Mouse (Mus musculus) intestine, embryonic 14.5 days (tissue): Measurements from ENCODE around the gene Axl. TPM values are rescaled to one million over a fixed set of nuclear protein-coding genes. Genes with fewer than 3 reads are reported as not detected.

Experiments
- ATAC-seq: fragments of 200-750 bp; cut with Nextera tagmentation; replicated peaks from 2 replicates; pipeline ENCODE4 v1.8.0; 2017; ENCODE audit warnings: low read depth, moderate number of reproducible peaks, moderate TSS enrichment, moderate library complexity; ENCODE audit not compliant: low FRiP score, low TSS enrichment
- DNase-seq: peaks from one replicate; pipeline ENCODE4 v3.0.0-alpha.2; 2018; ENCODE audit warnings: low spot score
- H3K27ac ChIP-seq: fragments of 300-500 bp; sonication (generic); 2 replicates; pipeline ENCODE4 v1.5.1; 2014; ENCODE audit warnings: low read depth, mild to moderate bottlenecking, control low read depth
- H3K27me3 ChIP-seq: fragments of 300-500 bp; sonication (generic); replicated peaks from 2 replicates; pipeline ENCODE4 v1.6.1; 2014; ENCODE audit warnings: low read length, control low read depth; ENCODE audit not compliant: control insufficient read depth, insufficient read depth
- H3K36me3 ChIP-seq: fragments of 300-500 bp; sonication (generic); 2 replicates; pipeline ENCODE4 v1.6.1; 2014; ENCODE audit warnings: low read length, control low read depth; ENCODE audit not compliant: control insufficient read depth, insufficient read depth
- H3K4me1 ChIP-seq: fragments of 300-500 bp; sonication (generic); replicated peaks from 2 replicates; pipeline ENCODE4 v1.6.1; 2014; ENCODE audit warnings: low read length, control low read depth, mixed read lengths; ENCODE audit not compliant: control insufficient read depth, insufficient read depth
- H3K4me2 ChIP-seq: fragments of 300-500 bp; sonication (generic); 2 replicates; pipeline ENCODE4 v1.6.1; 2014; ENCODE audit warnings: low read length
- H3K4me3 ChIP-seq: fragments of 300-500 bp; sonication (generic); 2 replicates; pipeline ENCODE4 v1.5.1; 2014; ENCODE audit warnings: low read depth, low read length, control low read depth, mixed read lengths
- H3K9ac ChIP-seq: fragments of 300-500 bp; sonication (generic); 2 replicates; pipeline ENCODE4 v1.6.1; 2014; ENCODE audit warnings: mild to moderate bottlenecking, low read length
- H3K9me3 ChIP-seq: fragments of 300-500 bp; sonication (generic); 2 replicates; pipeline ENCODE4 v1.6.1; 2016; ENCODE audit warnings: low read length, control low read depth; ENCODE audit not compliant: control insufficient read depth
- WGBS: fragments of 180-500 bp; shearing (Covaris S2); extraction: QIAGEN DNeasy Blood & Tissue Kit; methylation state at CpG from one replicate; pipeline ENCODE4 v1.1.7; 2014; 5-methylcytosine and 5-hydroxymethylcytosine counted together
- polyA plus RNA-seq: library from polyadenylated mRNA; unstranded; fragments of >200 nt; fragmentation: Nextera tagmentation; extraction: Ambion mirVana; gene quantifications from 2 replicates; pipeline ENCODE4 v1.2.1, GENCODE M21; 2014

Gene Axl
- polyA plus RNA-seq, 1 experiment from 2014 or later = 71.1 TPM

GRCm38 (mm10) chr7:25754738-25755467 is 33.6 kb downstream of the Axl start, which contains the start of gene Hnrnpul1:
Hnrnpul1 (minus strand) TSS chr7:25754757.
- peaks cover 18% of the 10 kb centered on the region for H3K4me1 ChIP-seq
- WGBS = under 1% methylated on average over 55 of the region's 55 CpGs
- no peaks in the 10 kb centered on the region for H3K27me3 ChIP-seq
- peak within 1 kb of the TSS; percentile 99 for H3K4me2 ChIP-seq
- H3K4me3 ChIP-seq = peak within 1 kb of the TSS; percentile 97
- H3K9ac ChIP-seq = peak within 1 kb of the TSS; percentile 98
- no peaks in the 10 kb centered on the region for H3K9me3 ChIP-seq
- ATAC-seq = peak; percentile 93
- peak; percentile 100 for DNase-seq
- H3K27ac ChIP-seq = peak within 1 kb of the TSS; percentile 96
- peaks cover 38% of the 10 kb centered on the region for H3K36me3 ChIP-seq

DNA sequence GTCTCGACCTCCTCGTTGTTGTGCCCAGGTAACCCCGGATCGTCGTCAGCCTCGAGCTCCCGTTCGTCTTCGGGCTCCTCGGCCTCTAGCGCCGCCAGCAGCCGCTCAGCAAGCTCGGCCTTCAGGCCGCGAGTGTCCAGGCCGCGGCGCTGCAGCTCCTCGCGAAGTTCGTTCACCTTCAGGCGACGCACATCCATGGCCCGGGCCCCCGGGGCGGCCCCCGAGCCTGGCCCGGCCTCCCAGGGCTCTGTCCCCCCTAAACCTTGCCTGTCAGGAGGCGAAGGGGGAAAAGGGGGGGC is 34.1 kb downstream of the Axl start:
- Histone ChIP-seq H3K4me3 (peak overlapping the region; percentile 97), H3K36me3 (peaks cover 41% of the 10 kb centered on the region), H3K4me1 (peaks cover 18% of the 10 kb centered on the region), H3K27ac (peak overlapping the region; percentile 96), H3K9me3 (no peaks in the 10 kb centered on the region), H3K9ac (peak overlapping the region; percentile 98), H3K27me3 (no peaks in the 10 kb centered on the region), H3K4me2 (peak overlapping the region; percentile 99; the same call in 1 of the 2 replicates)
- under 1% methylated on average over 30 of the region's 30 CpGs for WGBS
- DNase-seq = no peak
- no peak for ATAC-seq

DNA sequence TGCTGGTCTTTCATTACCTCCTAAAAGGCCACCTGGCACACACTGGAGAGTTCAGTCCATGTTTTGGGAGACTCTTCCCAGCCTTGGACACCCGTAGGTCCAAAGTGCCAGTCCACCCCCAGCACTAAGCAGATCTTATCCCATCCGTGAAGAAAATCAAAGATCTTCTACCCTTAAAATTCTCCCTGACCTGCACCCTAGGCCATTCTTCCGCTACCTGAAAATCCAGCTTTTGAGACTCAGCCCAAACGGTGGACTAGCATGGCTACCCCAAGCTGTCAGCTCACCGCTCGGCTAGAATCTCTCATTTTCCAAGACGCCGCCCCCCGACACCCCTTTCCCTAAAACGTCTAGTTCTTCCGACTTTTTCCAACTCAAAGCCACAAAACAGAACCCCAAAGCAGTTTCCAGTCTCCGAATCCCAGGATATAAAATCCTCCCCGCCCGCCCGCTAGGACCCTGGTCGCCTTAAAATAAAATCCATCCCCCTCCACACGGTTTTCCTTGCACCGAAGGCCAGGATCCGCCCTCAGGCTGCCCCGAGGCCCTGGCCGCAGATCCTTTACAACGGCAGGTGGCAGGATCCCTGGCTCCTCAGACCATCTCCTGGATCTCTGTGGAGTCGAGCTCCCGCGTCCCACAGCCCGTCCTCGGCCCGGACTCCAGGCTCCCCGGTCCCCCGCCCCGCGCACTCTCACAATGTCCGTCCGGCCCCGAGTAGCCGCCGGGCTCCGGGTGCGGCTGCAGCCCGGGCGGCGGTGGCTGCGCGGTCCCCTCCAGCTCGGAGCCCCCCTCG is 34.7 kb downstream of the Axl start:
- ATAC-seq = peak; percentile 21
- Histone ChIP-seq H3K4me3 (peak overlapping the region; percentile 97), H3K9me3 (no peaks in the 10 kb centered on the region), H3K36me3 (peaks cover 46% of the 10 kb centered on the region), H3K27me3 (no peaks in the 10 kb centered on the region), H3K4me1 (peaks cover 18% of the 10 kb centered on the region), H3K9ac (peak overlapping the region; percentile 98), H3K4me2 (peak overlapping the region; percentile 99), H3K27ac (peak overlapping the region; percentile 96)
- DNase-seq = no peak
- WGBS = under 1% methylated on average over 46 of the region's 46 CpGs

- Histone ChIP-seq H3K9me3 (no peaks in the 10 kb centered on the region), H3K4me3 (peak overlapping the region; percentile 97), H3K9ac (peak overlapping the region; percentile 98), H3K36me3 (peaks cover 46% of the 10 kb centered on the region), H3K4me2 (peak overlapping the region; percentile 99), H3K4me1 (peaks cover 18% of the 10 kb centered on the region), H3K27me3 (no peaks in the 10 kb centered on the region), H3K27ac (no peak overlapping the region)
- no peak for DNase-seq
- no peak for ATAC-seq
Observed at GRCm38 (mm10) chr7:25753076-25753475, 35.4 kb downstream of the Axl start.

- no peak overlapping the region for H3K27ac ChIP-seq
- no peak overlapping the region for H3K4me3 ChIP-seq
- ATAC-seq (no peak), DNase-seq (no peak)
- no peak overlapping the region for H3K4me2 ChIP-seq
- no peaks in the 10 kb centered on the region for H3K9me3 ChIP-seq
- no peak overlapping the region for H3K9ac ChIP-seq
- WGBS = 73% methylated on average over 3 of the region's 3 CpGs
- peaks cover 98% of the 10 kb centered on the region for H3K36me3 ChIP-seq
- 0 out of 2 replicates have a peak, but pooled peaks cover 2% of the 10 kb centered on the region for H3K4me1 ChIP-seq
- H3K27me3 ChIP-seq = no peaks in the 10 kb centered on the region
Observed at GRCm38 (mm10) chr7:25746844-25747243, 41.7 kb downstream of the Axl start.

DNA sequence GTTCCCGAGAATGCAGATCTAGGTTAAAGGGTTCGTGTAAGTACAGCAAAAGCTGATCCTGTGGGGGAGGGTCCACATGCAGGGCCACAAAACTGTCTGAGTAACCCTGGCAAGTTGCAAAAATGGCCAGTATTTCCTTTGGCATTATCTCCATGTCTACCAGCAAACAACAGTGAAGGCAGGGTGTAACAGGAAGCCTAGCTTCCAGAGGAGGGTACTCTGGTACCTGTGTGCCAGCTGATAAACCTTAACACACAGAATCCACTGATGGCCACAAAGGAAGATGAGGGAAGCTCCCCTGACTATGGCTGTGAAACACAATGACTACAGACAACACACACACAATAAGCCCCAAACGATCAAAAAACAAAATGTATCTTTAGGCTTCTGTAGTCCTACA is 50.2 kb downstream of the Axl start:
- DNase-seq (no peak), ATAC-seq (no peak)
- Histone ChIP-seq H3K4me2 (no peak overlapping the region), H3K9ac (no peak overlapping the region), H3K9me3 (no peaks in the 10 kb centered on the region), H3K27me3 (no peaks in the 10 kb centered on the region), H3K4me1 (no peaks in the 10 kb centered on the region), H3K36me3 (peaks cover 100% of the 10 kb centered on the region), H3K27ac (no peak overlapping the region), H3K4me3 (no peak overlapping the region)
- 83% methylated on average over 3 of the region's 3 CpGs for WGBS

DNA sequence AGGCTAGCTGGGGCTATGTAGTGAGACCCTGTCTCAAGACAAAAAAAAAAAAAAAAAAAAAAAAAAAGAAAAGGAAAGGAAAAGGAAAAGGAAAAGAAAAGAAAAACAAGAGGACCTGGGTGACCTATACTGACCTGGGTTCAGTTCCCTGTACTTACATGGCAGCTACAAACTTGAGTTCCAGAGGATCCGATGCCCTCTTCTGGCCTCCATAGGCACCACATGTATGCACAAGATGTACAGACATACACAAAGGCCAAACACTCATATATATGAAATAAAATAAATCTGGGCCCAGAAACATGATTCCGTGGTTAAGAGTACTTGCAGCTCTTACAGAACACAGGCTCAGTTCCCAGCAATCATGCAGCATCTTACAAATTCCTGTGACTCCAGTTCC is 51.6 kb downstream of the Axl start:
- DNase-seq (no peak), ATAC-seq (no peak)
- no peak overlapping the region for H3K4me2 ChIP-seq
- no peak overlapping the region for H3K9ac ChIP-seq
- WGBS = 94% methylated on average over 2 of the region's 2 CpGs
- H3K4me3 ChIP-seq = no peak overlapping the region
- peaks cover 100% of the 10 kb centered on the region for H3K36me3 ChIP-seq
- no peaks in the 10 kb centered on the region for H3K27me3 ChIP-seq
- no peaks in the 10 kb centered on the region for H3K9me3 ChIP-seq
- no peak overlapping the region for H3K27ac ChIP-seq
- H3K4me1 ChIP-seq = no peaks in the 10 kb centered on the region

GRCm38 (mm10) chr7:25734991-25735390 is 53.5 kb downstream of the Axl start:
- no peak for ATAC-seq
- H3K4me2 ChIP-seq = no peak overlapping the region
- no peak for DNase-seq
- no peaks in the 10 kb centered on the region for H3K27me3 ChIP-seq
- peaks cover 100% of the 10 kb centered on the region for H3K36me3 ChIP-seq
- WGBS = 30% methylated on average over 4 of the region's 4 CpGs
- H3K9me3 ChIP-seq = no peaks in the 10 kb centered on the region
- H3K4me3 ChIP-seq = no peak overlapping the region
- H3K27ac ChIP-seq = no peak overlapping the region
- no peak overlapping the region for H3K9ac ChIP-seq
- no peaks in the 10 kb centered on the region for H3K4me1 ChIP-seq
